Mouse (Mus musculus) heart, embryonic 10.5 days (tissue): ENCODE data around the gene Med18. TPM values are rescaled to one million over a fixed set of nuclear protein-coding genes. Genes with fewer than 3 reads are reported as not detected.

Experiments used
- polyA plus RNA-seq: library from polyadenylated mRNA; unstranded; fragments of >200 nt; fragmentation: Nextera tagmentation; extraction: Ambion mirVana; gene quantifications from 2 replicates; pipeline ENCODE4 v1.2.1, GENCODE M21; 2016

Gene Med18
- polyA plus RNA-seq, 1 experiment from 2014 or later: 16.2 TPM

Other genes with a start within 250 kb of the Med18 start
- 32.5 and 37.6 TPM in 2 replicates for gene Gmeb1, start 202.3 kb downstream of the Med18 start, polyA plus RNA-seq
- gene Taf12, start 189.5 kb downstream of the Med18 start, polyA plus RNA-seq: 42.4 and 52.5 TPM in 2 replicates
- 1.1 and 1.9 TPM in 2 replicates for gene Rab42, start 160.5 kb downstream of the Med18 start, polyA plus RNA-seq
- gene Trnau1ap, start 134.4 kb downstream of the Med18 start, polyA plus RNA-seq: 82.0 and 92.0 TPM in 2 replicates
- 61.4 and 93.4 TPM in 2 replicates for gene Rcc1, start 110.3 kb downstream of the Med18 start, polyA plus RNA-seq
- 19.2 and 22.3 TPM in 2 replicates for gene Phactr4, start 41.4 kb downstream of the Med18 start, polyA plus RNA-seq
- 9.6 and 10.1 TPM in 2 replicates for gene Sesn2, start 46.6 kb upstream of the Med18 start, polyA plus RNA-seq
- gene Atpif1, start 69.7 kb upstream of the Med18 start, polyA plus RNA-seq: 980 and 1,090 TPM in 2 replicates
- 143 and 194 TPM in 2 replicates for gene Dnajc8, start 71.6 kb upstream of the Med18 start, polyA plus RNA-seq
- gene Ptafr, start 100.1 kb upstream of the Med18 start, polyA plus RNA-seq: 0.11 and 0.35 TPM in 2 replicates
- 27.4 and 33.0 TPM in 2 replicates for gene Eya3, start 175.1 kb upstream of the Med18 start, polyA plus RNA-seq